Mouse (Mus musculus): ENCODE measurements around the gene Morn1.

- TF ChIP-seq POLR2A (IDR thresholded peaks at IDR 0.05; ENCODE audit: control insufficient read depth, low read depth, low read length) = no peak
- no peak for TF ChIP-seq CTCF (IDR thresholded peaks at IDR 0.05; ENCODE audit: control insufficient read depth, insufficient read depth, insufficient replicate concordance, low read depth, low read length)
Observed at GRCm38 (mm10) chr4:155042606-155043288, 43.6 kb upstream of the Morn1 start.
